ENCODE assay signal across 17 mouse cellular contexts in genomic region chr19:26682731-26683130, GRCm38 (mm10).
A peak's percentile ranks its signal among the peaks of the same experiment; 100 is the strongest.
DNase-seq lines count a peak whose midpoint lies in the region; ATAC-seq and TF ChIP-seq lines count a peak whose summit lies in the region.
"Had no signal": no experiment of that assay in that cellular context is flagged by ENCODE, and none has a peak within 500 bp of the region (broad histone marks: within the 10 kb centered on the region; RNA-seq: fewer than 3 reads in every experiment).

No protein-coding gene starts in this region.

- no peak overlapping the region for H3K4me3 ChIP-seq in intestine, postnatal 0 days (ENCODE audit: low read depth, low read length)
- no peak overlapping the region for H3K4me3 ChIP-seq in intestine, embryonic 16.5 days (ENCODE audit: low read length)
- H3K4me3 ChIP-seq in midbrain, postnatal 0 days (ENCODE audit: low read depth, low read length), result no peak overlapping the region
- no peak overlapping the region for H3K4me3 ChIP-seq in midbrain, embryonic 15.5 days
- no peak overlapping the region for H3K4me3 ChIP-seq in E14TG2a.4 (replicated peaks; ENCODE audit: low read length)
- H3K4me3 ChIP-seq: embryonic facial prominence, embryonic 12.5 days; neural tube, embryonic 12.5 days had no signal

- H3K4me1 ChIP-seq in intestine, postnatal 0 days (replicated peaks; ENCODE audit: control insufficient read depth, insufficient read depth, low read length), result no peaks in the 10 kb centered on the region
- no peaks in the 10 kb centered on the region for H3K4me1 ChIP-seq in intestine, embryonic 16.5 days (ENCODE audit: control insufficient read depth, insufficient read depth, low read length)
- no peaks in the 10 kb centered on the region; the same call in 1 of the 2 replicates for H3K4me1 ChIP-seq in midbrain, postnatal 0 days (ENCODE audit: insufficient read depth, low read length)
- H3K4me1 ChIP-seq in midbrain, embryonic 15.5 days, result peaks cover 7% of the 10 kb centered on the region; the same call in 1 of the 2 replicates
- H3K4me1 ChIP-seq in E14TG2a.4 (replicated peaks; ENCODE audit: low read depth, low read length), result no peaks in the 10 kb centered on the region

- no peak overlapping the region for H3K4me2 ChIP-seq in intestine, postnatal 0 days (replicated peaks; ENCODE audit: low read depth)
- H3K4me2 ChIP-seq in intestine, embryonic 16.5 days (ENCODE audit: low read depth, low read length), result no peak overlapping the region
- H3K4me2 ChIP-seq in midbrain, postnatal 0 days (ENCODE audit: low read depth, low read length, poor library complexity, severe bottlenecking), result no peak overlapping the region
- H3K4me2 ChIP-seq in midbrain, embryonic 15.5 days, result no peak overlapping the region
- H3K4me2 ChIP-seq: embryonic facial prominence, embryonic 12.5 days; heart, embryonic 11.5 days; neural tube, embryonic 12.5 days had no signal

- no peak for DNase-seq in midbrain, postnatal 0 days (ENCODE audit: low spot score)
- peak; percentile 39 for DNase-seq in induced T-regulatory cell, adult 2 months (ENCODE audit: low read depth)
- no peak for DNase-seq in yolk sac, embryonic 10.5 days (ENCODE audit: low spot score)
- no peak for DNase-seq in left cerebral cortex, postnatal 14 days (ENCODE audit: low spot score in 2 of 2)
- DNase-seq: cerebellum, postnatal 36 days; gastrocnemius, postnatal 14 days; heart, postnatal 4 days; kidney, postnatal 10 days; midbrain, embryonic 14.5 days; right cerebral cortex, postnatal 14 days had no signal

- no peak for ATAC-seq in intestine, postnatal 0 days
- no peak for ATAC-seq in intestine, embryonic 16.5 days
- ATAC-seq in midbrain, postnatal 0 days (ENCODE audit: low FRiP score), result no peak
- no peak for ATAC-seq in midbrain, embryonic 15.5 days (replicated peaks)

- H3K27ac ChIP-seq in intestine, postnatal 0 days (ENCODE audit: low read depth, low read length), result no peak overlapping the region
- no peak overlapping the region for H3K27ac ChIP-seq in intestine, embryonic 16.5 days (ENCODE audit: low read length)
- H3K27ac ChIP-seq in midbrain, postnatal 0 days (ENCODE audit: low read depth, low read length), result no peak overlapping the region
- H3K27ac ChIP-seq in midbrain, embryonic 15.5 days, result no peak overlapping the region
- H3K27ac ChIP-seq: embryonic facial prominence, embryonic 12.5 days; neural tube, embryonic 12.5 days had no signal

- no peak overlapping the region for H3K9ac ChIP-seq in intestine, postnatal 0 days (ENCODE audit: low read depth, low read length)
- no peak overlapping the region for H3K9ac ChIP-seq in intestine, embryonic 16.5 days (ENCODE audit: low read depth, low read length)
- H3K9ac ChIP-seq in midbrain, postnatal 0 days (replicated peaks; ENCODE audit: low read length, poor library complexity, severe bottlenecking), result no peak overlapping the region
- no peak overlapping the region for H3K9ac ChIP-seq in midbrain, embryonic 15.5 days
- H3K9ac ChIP-seq: embryonic facial prominence, embryonic 12.5 days; neural tube, embryonic 12.5 days had no signal

- intact Hi-C loops in left cerebral cortex, postnatal 14 days (cut with DNase I), result no loop called here

- no peaks in the 10 kb centered on the region for H3K27me3 ChIP-seq in intestine, postnatal 0 days (replicated peaks; ENCODE audit: control insufficient read depth, insufficient read depth, low read length)
- H3K27me3 ChIP-seq in intestine, embryonic 16.5 days (replicated peaks; ENCODE audit: control insufficient read depth, insufficient read depth, low read length), result no peaks in the 10 kb centered on the region
- H3K27me3 ChIP-seq in midbrain, postnatal 0 days (ENCODE audit: insufficient read depth, low read length), result no peaks in the 10 kb centered on the region
- no peaks in the 10 kb centered on the region for H3K27me3 ChIP-seq in midbrain, embryonic 15.5 days (replicated peaks)
- H3K27me3 ChIP-seq in E14TG2a.4 (ENCODE audit: insufficient read depth, low read length), result no peaks in the 10 kb centered on the region
- H3K27me3 ChIP-seq: embryonic facial prominence, embryonic 12.5 days; neural tube, embryonic 12.5 days had no signal

- peak; percentile 54 for TF ChIP-seq CTCF in intestine, postnatal 0 days (IDR thresholded peaks at IDR 0.05; ENCODE audit: low read depth)
- peak; percentile 40 for TF ChIP-seq CTCF in midbrain, postnatal 0 days (IDR thresholded peaks at IDR 0.05)
- TF ChIP-seq CTCF in E14TG2a.4 (conservative IDR thresholded peaks at IDR 0.05; ENCODE audit: low read length), result peak; percentile 72

- H3K9me3 ChIP-seq in intestine, postnatal 0 days (ENCODE audit: control insufficient read depth), result no peaks in the 10 kb centered on the region
- no peaks in the 10 kb centered on the region for H3K9me3 ChIP-seq in intestine, embryonic 16.5 days (ENCODE audit: control insufficient read depth, low read length)
- H3K9me3 ChIP-seq in midbrain, postnatal 0 days (ENCODE audit: low read length), result no peaks in the 10 kb centered on the region
- no peaks in the 10 kb centered on the region for H3K9me3 ChIP-seq in midbrain, embryonic 15.5 days
- no peaks in the 10 kb centered on the region for H3K9me3 ChIP-seq in E14TG2a.4 (ENCODE audit: low read length)
- H3K9me3 ChIP-seq: embryonic facial prominence, embryonic 12.5 days; neural tube, embryonic 12.5 days had no signal

- WGBS in intestine, postnatal 0 days, result 93% methylated on average over 2 of the region's 2 CpGs
- 86% methylated on average over 2 of the region's 2 CpGs for WGBS in intestine, embryonic 16.5 days
- 89% methylated on average over 2 of the region's 2 CpGs for WGBS in midbrain, postnatal 0 days
- WGBS in midbrain, embryonic 15.5 days, result 88% methylated on average over 2 of the region's 2 CpGs

- H3K36me3 ChIP-seq in intestine, postnatal 0 days (ENCODE audit: control insufficient read depth, insufficient read depth), result peaks cover 30% of the 10 kb centered on the region; the same call in 1 of the 2 replicates
- H3K36me3 ChIP-seq in intestine, embryonic 16.5 days (ENCODE audit: control insufficient read depth, insufficient read depth, low read length), result no peaks in the 10 kb centered on the region; the same call in 1 of the 2 replicates
- peaks cover 3% of the 10 kb centered on the region; the same call in 1 of the 2 replicates for H3K36me3 ChIP-seq in midbrain, postnatal 0 days (ENCODE audit: insufficient read depth, low read length)
- H3K36me3 ChIP-seq in midbrain, embryonic 15.5 days (replicated peaks), result peaks cover 14% of the 10 kb centered on the region; the same call in 1 of the 2 replicates
- H3K36me3 ChIP-seq in E14TG2a.4 (ENCODE audit: insufficient read depth, low read length), result no peaks in the 10 kb centered on the region
